ENCODE assay signal across 17 mouse cellular contexts in the genomic region with DNA sequence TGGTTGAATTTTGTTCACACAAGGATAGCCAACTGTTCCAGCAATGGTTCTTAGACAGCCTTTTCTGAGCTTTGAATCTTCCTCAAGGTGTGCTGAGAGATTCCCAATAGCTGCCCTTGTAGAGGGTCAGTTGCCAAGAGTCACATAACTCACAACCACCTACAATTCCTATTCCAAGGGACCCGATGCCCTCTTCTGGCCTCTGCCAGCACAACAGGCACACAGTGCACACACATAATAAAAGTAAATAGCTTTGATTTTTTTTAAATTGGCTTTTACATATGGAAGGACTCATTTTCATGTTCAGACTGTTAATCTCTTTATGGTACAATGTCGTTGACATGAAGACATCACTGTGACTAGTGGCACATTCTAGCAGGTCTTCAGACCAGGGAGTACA.
DNase-seq lines count a peak whose midpoint lies in the region; ATAC-seq and TF ChIP-seq lines count a peak whose summit lies in the region.
"Had no signal": no experiment of that assay in that cellular context is flagged by ENCODE, and none has a peak within 500 bp of the region (broad histone marks: within the 10 kb centered on the region; RNA-seq: fewer than 3 reads in every experiment).

No protein-coding gene starts in this region.

- ATAC-seq in cerebellum, adult (ENCODE audit: insufficient number of reproducible peaks, low FRiP score, low TSS enrichment), result no peak
- no peak for ATAC-seq in midbrain, postnatal 0 days (ENCODE audit: low FRiP score)
- ATAC-seq in stomach, postnatal 0 days (ENCODE audit: low FRiP score, low TSS enrichment), result no peak

- H3K9ac ChIP-seq in midbrain, postnatal 0 days (replicated peaks; ENCODE audit: low read length, poor library complexity, severe bottlenecking), result no peak overlapping the region
- no peak overlapping the region for H3K9ac ChIP-seq in stomach, postnatal 0 days (ENCODE audit: low read length)
- H3K9ac ChIP-seq: embryonic facial prominence, embryonic 12.5 days; forebrain, embryonic 12.5 days; liver, embryonic 15.5 days had no signal

- H3K4me2 ChIP-seq in midbrain, postnatal 0 days (ENCODE audit: low read depth, low read length, poor library complexity, severe bottlenecking), result no peak overlapping the region
- H3K4me2 ChIP-seq in stomach, postnatal 0 days (replicated peaks; ENCODE audit: low read depth), result no peak overlapping the region
- H3K4me2 ChIP-seq: embryonic facial prominence, embryonic 12.5 days; forebrain, embryonic 12.5 days; liver, embryonic 15.5 days had no signal

- H3K4me3 ChIP-seq in midbrain, postnatal 0 days (ENCODE audit: low read depth, low read length), result no peak overlapping the region
- H3K4me3 ChIP-seq in midbrain, embryonic 10.5 days, result no peak overlapping the region
- no peak overlapping the region for H3K4me3 ChIP-seq in stomach, postnatal 0 days (ENCODE audit: low read depth, low read length)
- H3K4me3 ChIP-seq: embryonic facial prominence, embryonic 12.5 days; forebrain, embryonic 12.5 days; liver, embryonic 15.5 days had no signal

- intact Hi-C loops in left cerebral cortex, postnatal 4 days (cut with DNase I), result no loop called here

- no peaks in the 10 kb centered on the region for H3K27me3 ChIP-seq in midbrain, postnatal 0 days (ENCODE audit: insufficient read depth, low read length)
- H3K27me3 ChIP-seq in midbrain, embryonic 10.5 days (ENCODE audit: low read depth, poor library complexity, severe bottlenecking), result no peaks in the 10 kb centered on the region
- no peaks in the 10 kb centered on the region for H3K27me3 ChIP-seq in stomach, postnatal 0 days (ENCODE audit: control insufficient read depth, insufficient read depth, low read length)
- H3K27me3 ChIP-seq: embryonic facial prominence, embryonic 12.5 days; forebrain, embryonic 12.5 days; liver, embryonic 15.5 days had no signal

- DNase-seq in cerebellum, postnatal 10 days, result peak; percentile 51 to 55
- DNase-seq in kidney, postnatal 10 days, result peak; percentile 35
- no peak for DNase-seq in kidney, adult 9 months
- DNase-seq in midbrain, postnatal 0 days (ENCODE audit: low spot score), result no peak
- no peak for DNase-seq in midbrain, embryonic 10.5 days (ENCODE audit: low spot score)
- no peak for DNase-seq in stomach, postnatal 0 days (ENCODE audit: low spot score)
- no peak for DNase-seq in left cerebral cortex, postnatal 4 days
- DNase-seq: adrenal gland, postnatal 10 days; cerebellum, adult 11-12 months; gastrocnemius, postnatal 25 days; heart, postnatal 10 days; midbrain, embryonic 14.5 days; thymus, postnatal 14 days had no signal

- TF ChIP-seq EP300 in stomach, postnatal 0 days (optimal IDR thresholded peaks at IDR 0.05), result no peak

- WGBS in midbrain, postnatal 0 days, result 91% methylated on average over 2 of the region's 2 CpGs
- 92% methylated on average over 2 of the region's 2 CpGs for WGBS in midbrain, embryonic 10.5 days
- WGBS in stomach, postnatal 0 days, result 88% methylated on average over 2 of the region's 2 CpGs

- no peaks in the 10 kb centered on the region for H3K9me3 ChIP-seq in midbrain, postnatal 0 days (ENCODE audit: low read length)
- H3K9me3 ChIP-seq in midbrain, embryonic 10.5 days (replicated peaks), result peaks cover 10% of the 10 kb centered on the region; the same call in 1 of the 2 replicates
- H3K9me3 ChIP-seq in stomach, postnatal 0 days (ENCODE audit: control insufficient read depth, low read length), result no peaks in the 10 kb centered on the region
- H3K9me3 ChIP-seq: liver, embryonic 15.5 days had no signal

- H3K27ac ChIP-seq in midbrain, postnatal 0 days (ENCODE audit: low read depth, low read length), result no peak overlapping the region
- no peak overlapping the region for H3K27ac ChIP-seq in midbrain, embryonic 10.5 days (replicated peaks)
- H3K27ac ChIP-seq in stomach, postnatal 0 days (replicated peaks), result no peak overlapping the region
- H3K27ac ChIP-seq: embryonic facial prominence, embryonic 12.5 days; liver, embryonic 15.5 days had no signal

- TF ChIP-seq CTCF in midbrain, postnatal 0 days (IDR thresholded peaks at IDR 0.05), result peak; percentile 66
- peak; percentile 53 for TF ChIP-seq CTCF in stomach, postnatal 0 days (IDR thresholded peaks at IDR 0.05; ENCODE audit: low read depth)

- H3K36me3 ChIP-seq in midbrain, postnatal 0 days (ENCODE audit: insufficient read depth, low read length), result peaks cover 15% of the 10 kb centered on the region
- H3K36me3 ChIP-seq in midbrain, embryonic 10.5 days, result peaks cover 21% of the 10 kb centered on the region
- H3K36me3 ChIP-seq in stomach, postnatal 0 days (ENCODE audit: control insufficient read depth, insufficient read depth, low read length), result 0 out of 2 replicates have a peak, but pooled peaks cover 6% of the 10 kb centered on the region

- no peaks in the 10 kb centered on the region for H3K4me1 ChIP-seq in midbrain, postnatal 0 days (ENCODE audit: insufficient read depth, low read length)
- peaks cover 7% of the 10 kb centered on the region for H3K4me1 ChIP-seq in midbrain, embryonic 10.5 days
- H3K4me1 ChIP-seq in stomach, postnatal 0 days (replicated peaks; ENCODE audit: control insufficient read depth, insufficient read depth), result no peaks in the 10 kb centered on the region
- H3K4me1 ChIP-seq: liver, embryonic 15.5 days had no signal

Comparison
In these comparisons a context has a peak if more than half of its experiments do, and no peak if none do; other contexts are left out.
1. DNase-seq: peak in cerebellum, postnatal 10 days (2 of 2) and kidney, postnatal 10 days (single experiment); none in kidney, adult 9 months (single experiment), midbrain, postnatal 0 days (single experiment), midbrain, embryonic 10.5 days (single experiment), stomach, postnatal 0 days (single experiment) and left cerebral cortex, postnatal 4 days (single experiment).